Mouse (Mus musculus) neutrophil, adult 5-6 weeks (primary cell): ENCODE measurements around the gene Mus81. TPM values are rescaled to one million over a fixed set of nuclear protein-coding genes. Genes with fewer than 3 reads are reported as not detected.

Experiments used
- ATAC-seq: fragments of 151-379, 151-347 bp; 2 replicates; pipeline ENCODE4 v1.8.0; 2017; ENCODE audit warnings: mild to moderate bottlenecking, moderate TSS enrichment; ENCODE audit not compliant: insufficient number of reproducible peaks, poor library complexity, low FRiP score, severe bottlenecking; ENCODE audit errors: extremely low read depth
- total RNA-seq: library from RNA; stranded (forward); fragments of 200-1000 nt; gene quantifications from 2 replicates; pipeline ENCODE4 v1.2.3, GENCODE M21; 2017

The Mus81 gene
- total RNA-seq, 1 experiment from 2014 or later: 19.0 TPM

GRCm38 (mm10) chr19:5475069-5475714, 13.0 kb downstream of the Mus81 start:
- ATAC-seq: no peak

- ATAC-seq: no peak
These were observed 13.7 kb downstream of the Mus81 start for GRCm38 (mm10) chr19:5474281-5475068.

- no peak for ATAC-seq
These were observed 14.5 kb downstream of the Mus81 start, which contains the start of gene Efemp2 for GRCm38 (mm10) chr19:5473720-5474119. Gene Efemp2 (plus strand): TSS chr19:5473954.

DNA sequence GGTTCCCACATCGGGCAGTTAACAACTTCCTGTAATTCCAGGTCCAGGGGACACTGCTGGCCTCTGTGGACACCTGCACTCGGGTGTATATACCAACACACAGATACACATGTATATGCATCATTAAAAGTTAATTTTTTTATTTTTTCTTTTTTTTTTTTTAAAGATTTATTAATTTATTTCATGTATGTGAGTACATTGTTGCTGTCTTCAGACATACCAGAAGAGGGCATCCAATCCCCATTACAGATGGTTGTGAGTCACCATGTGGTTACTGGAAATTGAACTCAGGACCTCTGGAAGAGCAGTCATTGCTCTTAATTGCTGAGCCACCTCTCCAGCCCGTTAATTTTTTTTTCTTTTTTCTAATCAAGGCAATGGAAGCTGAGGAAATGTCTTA, 15.3 kb downstream of the Mus81 start:
- no peak for ATAC-seq

DNA sequence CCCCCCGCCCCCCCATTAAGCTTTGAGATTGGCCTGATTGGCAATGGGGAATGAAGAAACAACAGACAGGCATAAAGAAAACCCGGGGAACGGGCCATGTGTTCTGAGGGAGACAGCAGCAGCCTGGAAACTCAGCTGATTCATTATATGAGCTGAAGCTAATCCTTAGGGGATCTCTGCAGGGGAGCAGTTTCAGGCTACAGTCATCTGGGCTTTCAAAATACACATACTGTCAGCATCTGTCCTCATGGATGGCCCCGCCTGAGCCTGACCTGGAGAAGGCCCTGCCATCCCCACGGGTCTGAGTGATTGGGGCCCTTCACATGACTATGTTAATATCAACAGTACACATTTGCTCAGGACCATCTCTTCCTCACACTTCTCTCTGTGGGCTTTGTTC, 16.4 kb downstream of the Mus81 start:
- no peak for ATAC-seq

- ATAC-seq: no peak
These were observed 19.8 kb downstream of the Mus81 start, which contains the start of gene Ctsw for GRCm38 (mm10) chr19:5468374-5468773. Gene Ctsw (minus strand): TSS chr19:5468507.

DNA sequence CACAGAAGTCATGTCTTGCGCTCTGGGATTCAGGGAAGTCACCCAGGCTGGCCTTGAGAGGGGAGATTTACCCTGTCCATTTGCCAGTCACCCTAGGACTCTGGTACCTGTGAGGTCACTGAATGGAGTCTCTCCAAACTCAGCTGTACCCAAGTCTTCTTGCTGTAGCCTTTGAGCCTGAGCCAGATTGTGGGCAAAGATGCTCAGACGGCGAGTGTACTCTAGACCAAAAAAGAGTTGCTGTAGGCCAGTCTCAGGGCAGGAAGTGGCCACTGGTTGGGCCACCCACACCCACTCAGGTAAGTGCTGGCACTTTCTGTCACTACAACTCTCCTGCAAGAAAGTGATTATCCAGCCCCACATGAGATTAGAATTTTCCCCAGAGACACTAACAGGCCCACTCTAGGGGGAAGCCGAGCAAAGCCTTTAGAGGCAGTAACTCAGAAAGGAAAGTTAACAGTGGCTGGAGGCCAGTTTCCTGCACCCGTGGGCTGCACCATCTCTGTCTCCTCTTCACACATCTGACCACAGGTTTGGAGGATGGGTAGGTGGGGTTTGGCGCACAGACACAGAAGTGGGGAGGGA, 21.2 kb downstream of the Mus81 start:
- ATAC-seq: no peak

GRCm38 (mm10) chr19:5465037-5465436, 23.2 kb downstream of the Mus81 start:
- no peak for ATAC-seq

DNA sequence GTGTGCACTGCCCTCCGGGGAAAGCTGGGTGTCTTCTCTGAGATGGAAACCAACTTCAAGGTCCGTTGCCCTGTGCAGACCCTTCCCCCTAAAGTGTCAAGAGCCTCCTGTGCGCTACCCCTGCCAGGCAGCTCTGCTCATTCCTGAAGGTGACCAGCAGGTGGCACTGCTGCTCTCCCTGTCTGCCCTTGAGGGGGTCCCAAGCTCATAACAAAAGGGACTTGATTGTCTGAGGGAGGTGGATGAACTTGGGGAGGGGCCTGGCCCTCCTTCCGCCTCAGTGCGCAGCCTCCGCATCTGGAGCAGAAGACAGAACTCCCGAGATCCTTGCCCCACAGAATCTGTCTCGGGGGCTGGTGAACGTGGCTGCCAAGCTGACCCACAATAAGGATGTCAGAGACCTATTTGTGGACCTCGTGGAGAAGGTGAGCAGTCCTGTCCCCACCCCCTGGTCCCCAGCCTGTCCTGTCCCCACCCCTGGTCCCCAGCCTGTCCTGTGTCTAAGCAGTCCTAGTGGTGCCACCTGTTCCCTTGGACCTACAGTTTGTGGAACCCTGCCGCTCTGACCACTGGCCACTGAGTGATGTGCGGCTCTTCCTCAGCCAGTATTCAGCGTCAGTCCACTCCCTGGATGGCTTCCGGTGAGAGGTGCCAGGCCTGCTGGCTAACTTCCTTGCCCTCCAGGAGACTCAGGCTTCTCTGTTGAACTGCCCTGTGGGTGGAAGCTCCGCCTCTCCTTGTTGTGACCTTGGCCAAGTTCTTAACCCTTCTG, 24.2 kb downstream of the Mus81 start:
- no peak for ATAC-seq

- no peak for ATAC-seq
These were observed 25.0 kb downstream of the Mus81 start for GRCm38 (mm10) chr19:5463212-5463611.

DNA sequence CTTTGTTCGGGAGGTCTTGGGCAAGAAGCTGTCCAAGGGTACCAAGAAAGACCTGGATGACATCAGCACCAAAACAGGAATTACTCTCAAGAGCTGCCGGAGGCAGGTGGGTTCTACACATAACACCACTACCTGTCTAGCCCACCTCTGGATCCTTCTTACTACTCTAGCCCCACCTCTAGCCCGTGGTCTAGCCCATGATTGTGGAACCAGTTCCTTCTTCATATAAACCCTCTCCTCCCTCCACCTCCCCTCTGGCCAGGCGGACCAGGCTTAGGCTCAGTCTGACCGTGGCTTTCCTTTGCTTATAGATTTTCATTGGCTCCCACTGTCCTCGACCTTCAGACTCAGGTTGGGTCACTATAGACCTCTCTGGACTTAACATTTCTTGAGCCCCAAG, 26.8 kb downstream of the Mus81 start:
- ATAC-seq: no peak

- peak; percentile 70 for ATAC-seq
These were observed 27.7 kb downstream of the Mus81 start, which contains the start of gene Fibp for GRCm38 (mm10) chr19:5460465-5460911. Gene Fibp (plus strand): TSS chr19:5460615.

DNA sequence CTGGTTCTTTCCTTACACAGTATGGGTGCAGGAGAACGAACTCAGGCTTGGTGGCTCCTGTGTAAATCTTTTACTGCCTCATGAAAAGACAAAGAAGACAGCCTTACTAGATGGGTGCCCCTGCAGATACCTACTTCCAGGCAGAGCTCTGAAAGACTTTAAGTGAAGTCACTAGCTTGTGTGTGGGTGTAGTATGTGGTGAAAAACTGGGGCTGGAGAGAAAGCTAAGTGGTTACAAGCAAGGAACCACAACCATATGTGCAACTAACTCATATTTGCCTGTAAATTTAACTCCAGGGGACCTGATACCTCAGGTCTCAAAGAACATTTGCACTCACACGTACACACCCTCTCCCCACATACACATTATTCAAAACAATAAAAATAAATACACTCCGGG, 28.3 kb downstream of the Mus81 start:
- no peak for ATAC-seq

DNA sequence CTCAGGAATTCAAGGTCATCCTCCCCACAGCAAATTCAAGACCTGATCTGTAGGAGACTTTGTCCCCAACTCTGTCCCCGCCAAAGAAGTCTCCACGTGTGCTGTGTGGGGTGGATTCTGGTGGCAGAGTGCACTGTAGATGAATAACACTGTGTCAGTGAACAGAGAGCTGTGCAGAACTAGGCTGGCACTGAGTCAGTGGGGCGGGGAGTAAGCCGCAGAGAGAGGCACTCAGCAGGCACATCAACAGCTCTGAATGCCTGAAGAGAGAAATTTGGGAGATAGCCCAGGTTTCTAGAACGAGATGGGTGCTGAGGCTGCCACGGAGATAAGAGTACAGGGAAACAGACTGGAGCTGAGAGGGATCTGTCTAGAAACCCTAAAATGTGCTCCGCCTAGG, 29.2 kb downstream of the Mus81 start:
- no peak for ATAC-seq

DNA sequence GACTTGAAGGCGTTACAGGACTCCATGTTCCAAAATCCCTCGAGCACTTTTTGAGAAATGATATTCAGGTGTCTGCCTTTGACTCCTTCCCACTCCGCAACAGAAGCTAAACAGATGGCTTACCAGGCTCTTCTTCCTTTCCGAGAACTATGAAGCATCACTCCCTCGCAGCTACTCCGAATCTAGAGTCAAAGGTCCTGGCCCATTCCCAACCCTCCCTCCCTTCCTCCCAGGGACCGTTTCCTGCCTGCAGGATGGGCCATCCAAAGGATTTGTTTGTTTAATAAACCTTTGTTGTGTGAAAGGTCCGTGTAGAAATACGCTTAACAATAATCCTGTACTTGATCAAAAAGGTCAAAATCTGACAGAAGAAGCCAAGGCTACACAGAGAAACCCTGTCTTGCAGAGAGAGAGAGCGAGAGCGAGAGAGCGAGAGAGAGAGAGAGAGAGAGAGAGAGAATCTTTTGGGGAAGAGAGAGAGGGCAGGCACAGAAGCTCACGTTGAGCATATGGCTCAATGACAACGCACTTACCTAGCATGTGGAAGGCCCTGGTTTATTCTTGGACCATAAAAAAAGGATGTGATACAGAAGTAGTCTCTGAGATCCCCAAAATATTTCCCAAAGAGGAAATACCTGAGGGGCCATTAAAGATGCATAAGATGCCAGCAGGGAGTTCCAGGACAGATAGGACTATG, 30.3 kb downstream of the Mus81 start, which contains the start of gene Ccdc85b:
Ccdc85b (minus strand) TSS at position 149 of the 697 bp plus-strand sequence.
- ATAC-seq: no peak

- peak; percentile 75 for ATAC-seq
These were observed 31.1 kb downstream of the Mus81 start for GRCm38 (mm10) chr19:5456922-5457745.

DNA sequence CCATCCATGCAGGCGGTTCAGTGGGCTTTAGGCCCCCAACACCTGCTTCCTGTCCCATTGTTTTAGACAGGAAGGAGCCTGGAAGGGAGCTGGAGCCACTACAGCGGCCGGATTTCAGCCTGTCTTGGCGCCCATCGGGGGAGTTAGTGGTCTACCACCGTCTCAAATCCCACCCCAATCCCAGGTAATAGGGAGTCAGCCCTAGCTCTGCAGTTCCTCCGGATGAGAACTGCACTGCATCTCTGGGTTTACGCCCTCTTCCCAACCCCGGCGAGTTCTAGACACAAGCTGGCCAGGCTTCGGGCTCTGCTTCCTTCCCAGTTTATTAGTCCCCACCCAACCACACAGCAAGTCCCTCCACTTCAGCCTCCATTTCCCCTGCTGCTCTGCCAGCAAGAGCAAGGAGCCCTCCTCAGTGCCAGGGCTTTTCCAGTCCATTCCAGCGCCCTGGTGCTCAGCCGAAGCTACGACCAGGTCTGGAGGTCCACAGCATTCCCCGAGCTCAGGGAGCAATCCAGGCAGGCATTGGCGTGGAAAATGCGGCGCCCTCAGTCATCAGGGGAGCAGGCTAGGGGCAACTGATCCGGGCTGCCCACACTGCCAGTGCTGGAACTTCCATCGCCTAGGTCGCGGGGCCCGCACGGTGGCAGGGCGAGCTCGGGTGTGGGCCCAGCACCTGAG, 31.8 kb downstream of the Mus81 start:
- ATAC-seq: no peak
